Mouse (Mus musculus): ENCODE measurements around the gene Tm6sf1. TPM values are rescaled to one million over a fixed set of nuclear protein-coding genes. Genes with fewer than 3 reads are reported as not detected.

Gene Tm6sf1
- polyA plus RNA-seq, 1 experiment = 39.2 TPM

DNA sequence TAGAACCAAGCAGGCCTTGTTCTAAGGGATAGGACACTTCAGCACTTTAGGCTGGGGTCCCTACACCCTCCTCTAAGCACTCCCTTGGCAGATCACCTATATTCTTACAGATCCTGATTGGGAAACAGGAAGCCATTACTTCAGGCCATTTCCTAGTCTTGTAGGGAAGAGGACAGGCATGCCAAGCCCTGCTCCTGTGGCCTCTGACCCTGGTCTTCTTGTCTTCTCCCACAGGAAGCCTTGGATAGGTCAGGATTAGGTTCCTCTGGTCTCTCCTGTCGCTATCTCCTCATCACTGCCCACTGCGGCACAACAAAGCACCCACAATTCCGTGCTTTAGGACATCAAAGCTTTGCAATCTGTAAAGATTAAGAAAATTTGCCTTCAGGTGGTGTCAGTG is 7.1 kb upstream of the Tm6sf1 start:
- Histone ChIP-seq H3K4me3 (replicated peaks; ENCODE audit: insufficient read depth, low read depth, low read length) (no peak overlapping the region), H3K27me3 (ENCODE audit: control insufficient read depth, insufficient read depth, low read length) (no peaks in the 10 kb centered on the region; the same call in 1 of the 2 replicates), H3K4me1 (ENCODE audit: control insufficient read depth, insufficient read depth, low read length) (no peaks in the 10 kb centered on the region), H3K27ac (ENCODE audit: insufficient read depth, low read length) (no peak overlapping the region)
- no peak for DNase-seq
- no peak for TF ChIP-seq POLR2A (IDR thresholded peaks at IDR 0.05; ENCODE audit: borderline replicate concordance, insufficient read depth, low read length)
- TF ChIP-seq CTCF (IDR thresholded peaks at IDR 0.05; ENCODE audit: borderline replicate concordance, insufficient read depth, low read depth, low read length) = no peak
- WGBS = 94% methylated on average over 3 of the region's 3 CpGs

DNA sequence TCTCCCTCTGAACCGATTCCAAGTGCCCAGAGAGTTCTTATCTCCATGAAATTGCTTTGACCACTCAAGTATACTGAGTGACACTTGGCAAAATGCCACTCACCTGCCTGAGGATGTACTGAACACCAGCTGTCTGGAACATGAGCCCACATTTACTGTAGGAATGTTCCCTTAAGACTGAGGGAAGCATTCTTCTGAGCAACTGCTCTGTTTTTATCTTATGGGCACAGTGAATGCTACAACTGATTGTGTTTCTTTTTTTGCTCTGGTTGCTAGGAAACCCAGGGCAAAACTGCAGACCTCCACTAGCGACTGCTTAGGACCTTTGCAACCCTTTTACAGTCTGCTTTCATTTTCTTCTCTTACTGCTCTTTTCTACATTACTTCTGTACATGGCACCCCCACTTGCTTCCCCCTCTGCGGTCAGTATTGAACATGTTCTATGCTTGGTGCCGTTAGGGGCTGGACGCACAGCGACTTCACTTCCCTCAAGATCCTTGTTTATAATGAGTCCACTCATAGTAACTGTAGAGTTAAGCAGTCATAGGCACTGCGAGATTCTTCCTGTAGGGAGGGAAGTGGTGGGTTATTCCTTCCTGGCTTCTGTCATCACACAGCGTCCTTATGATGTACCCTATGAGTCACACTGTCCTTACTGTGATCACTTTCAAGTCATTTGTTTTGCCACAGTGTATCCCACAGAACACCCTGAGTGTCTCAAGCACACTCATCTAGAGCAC is 4.1 kb upstream of the Tm6sf1 start:
- H3K4me3 ChIP-seq (replicated peaks; ENCODE audit: insufficient read depth, low read depth, low read length) = no peak overlapping the region
- H3K27ac ChIP-seq (ENCODE audit: insufficient read depth, low read length) = no peak overlapping the region
- DNase-seq = no peak
- peaks cover 2% of the 10 kb centered on the region; the same call in 1 of the 2 replicates for H3K27me3 ChIP-seq (ENCODE audit: control insufficient read depth, insufficient read depth, low read length)
- no peaks in the 10 kb centered on the region for H3K4me1 ChIP-seq (ENCODE audit: control insufficient read depth, insufficient read depth, low read length)
- 40% methylated on average over 8 of the region's 8 CpGs for WGBS
- TF ChIP-seq CTCF (IDR thresholded peaks at IDR 0.05; ENCODE audit: borderline replicate concordance, insufficient read depth, low read depth, low read length) (no peak), POLR2A (IDR thresholded peaks at IDR 0.05; ENCODE audit: borderline replicate concordance, insufficient read depth, low read length) (no peak)

DNA sequence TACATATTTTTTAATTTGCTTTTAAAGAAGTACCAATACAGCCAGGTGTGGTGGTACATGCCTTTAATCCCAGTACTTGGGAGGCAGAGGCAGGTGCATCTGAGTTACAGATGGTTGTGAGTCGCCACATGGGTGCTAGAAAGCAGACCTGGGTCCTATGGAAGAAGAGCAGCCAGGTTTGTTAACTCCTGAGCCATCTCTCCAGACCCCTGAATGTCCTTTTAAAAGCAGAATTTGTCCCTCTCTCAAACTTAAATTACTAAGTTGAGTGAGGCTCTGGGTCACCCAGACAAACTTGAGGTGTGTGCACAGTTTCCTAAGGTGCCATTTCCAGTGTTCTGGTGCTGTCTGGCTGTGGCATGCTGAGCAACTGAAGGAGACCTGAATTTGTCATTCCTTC is 3.1 kb upstream of the Tm6sf1 start, which contains the start of gene Gm10160:
Gene Gm10160, minus strand, starts transcription at position 101 of the 400 bp plus-strand sequence.
- TF ChIP-seq POLR2A (IDR thresholded peaks at IDR 0.05; ENCODE audit: borderline replicate concordance, insufficient read depth, low read length) = no peak
- TF ChIP-seq CTCF (IDR thresholded peaks at IDR 0.05; ENCODE audit: borderline replicate concordance, insufficient read depth, low read depth, low read length) = no peak
- peaks cover 2% of the 10 kb centered on the region; the same call in 1 of the 2 replicates for H3K27me3 ChIP-seq (ENCODE audit: control insufficient read depth, insufficient read depth, low read length)
- 89% methylated on average over 1 of the region's 1 CpGs for WGBS
- H3K4me3 ChIP-seq (replicated peaks; ENCODE audit: insufficient read depth, low read depth, low read length) = no peak within 1 kb of the TSS
- DNase-seq = no peak
- H3K4me1 ChIP-seq (ENCODE audit: control insufficient read depth, insufficient read depth, low read length) = no peaks in the 10 kb centered on the region; the same call in 1 of the 2 replicates
- no peak within 1 kb of the TSS for H3K27ac ChIP-seq (ENCODE audit: insufficient read depth, low read length)

DNA sequence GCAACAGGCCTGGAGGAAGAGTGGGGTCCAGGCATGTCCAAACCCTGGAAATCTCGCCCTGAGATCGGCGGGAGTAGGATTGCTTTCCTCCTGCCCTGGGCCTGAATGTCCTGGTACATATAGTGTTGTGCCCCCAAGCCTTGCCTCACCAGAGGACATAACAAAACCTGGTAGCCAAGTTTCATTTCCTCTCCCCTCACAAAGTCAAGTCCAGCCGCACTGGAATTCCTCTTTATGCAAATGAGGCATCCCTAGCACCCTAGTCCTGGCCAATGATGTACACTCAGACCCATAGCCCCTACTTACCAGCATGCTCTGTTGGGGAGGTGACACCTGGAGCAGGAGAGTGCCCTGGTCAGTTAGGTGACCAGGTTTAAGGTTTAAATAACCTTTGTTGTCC is 2.6 kb upstream of the Tm6sf1 start:
- DNase-seq = no peak
- Histone ChIP-seq H3K4me3 (replicated peaks; ENCODE audit: insufficient read depth, low read depth, low read length) (no peak overlapping the region), H3K4me1 (ENCODE audit: control insufficient read depth, insufficient read depth, low read length) (no peaks in the 10 kb centered on the region; the same call in 1 of the 2 replicates), H3K27ac (ENCODE audit: insufficient read depth, low read length) (no peak overlapping the region), H3K27me3 (ENCODE audit: control insufficient read depth, insufficient read depth, low read length) (peaks cover 2% of the 10 kb centered on the region; the same call in 1 of the 2 replicates)
- WGBS = 84% methylated on average over 4 of the region's 4 CpGs
- TF ChIP-seq CTCF (IDR thresholded peaks at IDR 0.05; ENCODE audit: borderline replicate concordance, insufficient read depth, low read depth, low read length) = no peak
- TF ChIP-seq POLR2A (IDR thresholded peaks at IDR 0.05; ENCODE audit: borderline replicate concordance, insufficient read depth, low read length) = no peak

DNA sequence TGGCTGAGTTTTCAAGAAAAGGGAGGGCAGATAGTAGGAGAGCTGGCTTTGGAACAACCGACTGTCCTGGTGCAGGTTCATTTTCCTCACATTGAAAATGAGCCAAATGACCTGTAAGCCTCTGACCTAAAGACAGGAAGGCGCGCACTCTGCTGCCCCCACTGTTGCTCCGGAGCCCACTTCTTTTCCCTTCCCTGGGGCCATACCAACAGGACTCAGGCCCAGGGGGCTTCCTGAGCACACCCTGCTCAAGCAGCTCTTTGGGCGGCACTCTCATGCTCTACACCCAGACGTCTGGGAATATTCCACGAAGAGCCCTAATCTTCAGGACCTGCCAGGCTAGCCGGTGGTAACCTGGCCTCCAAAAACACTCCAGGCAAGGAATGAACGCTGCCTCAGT is 565 bp upstream of the Tm6sf1 start:
- 12% methylated on average over 9 of the region's 9 CpGs for WGBS
- H3K27ac ChIP-seq (ENCODE audit: insufficient read depth, low read length) = no peak overlapping the region
- no peak overlapping the region for H3K4me3 ChIP-seq (replicated peaks; ENCODE audit: insufficient read depth, low read depth, low read length)

DNA sequence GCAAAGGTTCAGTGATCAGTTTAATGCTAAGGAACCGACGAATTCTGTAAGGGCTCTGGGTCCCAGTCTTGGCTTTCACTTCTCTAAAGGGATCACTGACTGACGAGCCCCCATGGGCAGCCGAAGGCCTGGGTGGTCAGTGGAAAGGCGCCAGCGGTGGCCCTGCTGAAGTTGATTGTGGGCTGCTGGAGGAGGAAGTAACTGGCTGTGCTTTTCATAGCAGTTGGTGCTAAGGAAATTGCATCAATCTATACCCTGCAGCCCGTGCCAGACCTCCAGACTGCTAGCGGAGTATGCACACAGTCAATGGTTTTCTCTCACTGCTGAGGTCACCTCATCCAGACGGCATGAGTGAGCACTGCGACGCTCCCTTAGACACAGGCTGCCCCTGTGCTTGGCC is 1.3 kb downstream of the Tm6sf1 start:
- no peaks in the 10 kb centered on the region; the same call in 1 of the 2 replicates for H3K4me1 ChIP-seq (ENCODE audit: control insufficient read depth, insufficient read depth, low read length)
- DNase-seq = no peak
- no peak overlapping the region for H3K27ac ChIP-seq (ENCODE audit: insufficient read depth, low read length)
- TF ChIP-seq CTCF (IDR thresholded peaks at IDR 0.05; ENCODE audit: borderline replicate concordance, insufficient read depth, low read depth, low read length) = no peak
- no peak for TF ChIP-seq POLR2A (IDR thresholded peaks at IDR 0.05; ENCODE audit: borderline replicate concordance, insufficient read depth, low read length)
- no peak overlapping the region for H3K4me3 ChIP-seq (replicated peaks; ENCODE audit: insufficient read depth, low read depth, low read length)
- 27% methylated on average over 11 of the region's 11 CpGs for WGBS
- H3K27me3 ChIP-seq (ENCODE audit: control insufficient read depth, insufficient read depth, low read length) = peaks cover 2% of the 10 kb centered on the region; the same call in 1 of the 2 replicates

More for the DNA sequence above, 565 bp upstream of the Tm6sf1 start:
- no peak for DNase-seq
- Histone ChIP-seq H3K4me1 (ENCODE audit: control insufficient read depth, insufficient read depth, low read length) (no peaks in the 10 kb centered on the region; the same call in 1 of the 2 replicates), H3K27me3 (ENCODE audit: control insufficient read depth, insufficient read depth, low read length) (peaks cover 2% of the 10 kb centered on the region; the same call in 1 of the 2 replicates)
- TF ChIP-seq POLR2A (IDR thresholded peaks at IDR 0.05; ENCODE audit: borderline replicate concordance, insufficient read depth, low read length) (no peak), CTCF (IDR thresholded peaks at IDR 0.05; ENCODE audit: borderline replicate concordance, insufficient read depth, low read depth, low read length) (no peak)

DNA sequence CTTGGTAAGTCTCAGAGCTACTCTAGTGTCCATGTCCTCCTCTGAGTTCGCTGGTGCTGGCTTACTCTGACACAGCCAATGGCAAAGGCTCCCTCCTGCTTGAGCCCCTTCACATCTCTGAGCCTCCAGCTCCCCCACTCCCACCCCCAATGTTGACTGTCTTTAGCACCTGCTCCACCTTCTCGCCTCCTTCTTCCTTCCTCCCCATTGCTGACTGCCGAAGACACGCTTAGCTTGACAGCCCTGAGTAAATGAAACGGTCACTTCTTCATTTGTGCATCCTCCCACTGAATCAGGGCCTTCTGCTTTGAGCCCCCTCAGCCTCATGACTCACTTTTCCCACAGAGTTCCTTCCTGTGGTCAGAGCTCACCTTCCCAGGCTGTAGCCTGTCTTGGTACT is 2.2 kb downstream of the Tm6sf1 start:
- H3K4me1 ChIP-seq (ENCODE audit: control insufficient read depth, insufficient read depth, low read length) = no peaks in the 10 kb centered on the region; the same call in 1 of the 2 replicates
- WGBS = 78% methylated on average over 5 of the region's 5 CpGs
- no peak overlapping the region for H3K4me3 ChIP-seq (replicated peaks; ENCODE audit: insufficient read depth, low read depth, low read length)

DNA sequence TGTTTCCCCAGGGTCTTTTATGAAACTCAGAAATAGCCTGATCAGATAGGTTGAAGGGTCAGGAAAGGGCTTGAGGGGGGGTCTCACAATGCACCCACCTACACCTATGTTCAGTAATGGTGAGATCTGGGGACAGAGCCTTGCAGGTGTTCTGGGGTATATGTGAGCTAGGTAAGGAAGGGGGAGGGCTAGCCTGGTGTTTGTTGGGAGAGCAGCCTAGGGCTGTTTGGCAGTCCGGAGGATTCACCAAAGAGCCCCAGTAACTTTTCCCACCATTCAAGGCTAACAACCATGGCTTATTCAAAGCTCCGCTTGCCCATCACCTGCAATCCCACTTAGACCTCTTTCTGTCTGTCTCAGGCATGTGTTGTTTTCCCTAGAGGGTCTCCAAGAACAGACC is 2.7 kb downstream of the Tm6sf1 start:
- Histone ChIP-seq H3K4me3 (replicated peaks; ENCODE audit: insufficient read depth, low read depth, low read length) (no peak overlapping the region), H3K27me3 (ENCODE audit: control insufficient read depth, insufficient read depth, low read length) (peaks cover 2% of the 10 kb centered on the region; the same call in 1 of the 2 replicates), H3K27ac (ENCODE audit: insufficient read depth, low read length) (no peak overlapping the region), H3K4me1 (ENCODE audit: control insufficient read depth, insufficient read depth, low read length) (no peaks in the 10 kb centered on the region; the same call in 1 of the 2 replicates)
- DNase-seq = no peak
- TF ChIP-seq POLR2A (IDR thresholded peaks at IDR 0.05; ENCODE audit: borderline replicate concordance, insufficient read depth, low read length) (no peak), CTCF (IDR thresholded peaks at IDR 0.05; ENCODE audit: borderline replicate concordance, insufficient read depth, low read depth, low read length) (no peak)
- 75% methylated on average over 2 of the region's 2 CpGs for WGBS

More for the DNA sequence above, 2.2 kb downstream of the Tm6sf1 start:
- H3K27ac ChIP-seq (ENCODE audit: insufficient read depth, low read length) = no peak overlapping the region
- no peak for DNase-seq
- TF ChIP-seq POLR2A (IDR thresholded peaks at IDR 0.05; ENCODE audit: borderline replicate concordance, insufficient read depth, low read length) (no peak), CTCF (IDR thresholded peaks at IDR 0.05; ENCODE audit: borderline replicate concordance, insufficient read depth, low read depth, low read length) (no peak)
- peaks cover 2% of the 10 kb centered on the region; the same call in 1 of the 2 replicates for H3K27me3 ChIP-seq (ENCODE audit: control insufficient read depth, insufficient read depth, low read length)
